Mouse (Mus musculus): Measurements from ENCODE around the gene Grb7. TPM values are rescaled to one million over a fixed set of nuclear protein-coding genes. Genes with fewer than 3 reads are reported as not detected.

The Grb7 gene
- polyA plus RNA-seq, 1 experiment from 2014 or later: 74.6 TPM

GRCm38 (mm10) chr11:98447475-98447834 lies 1.3 kb downstream of the Grb7 start:
- Histone ChIP-seq H3K4me2 (ENCODE audit: low read length) (peak overlapping the region; percentile 27), H3K4me3 (ENCODE audit: low read depth, low read length) (peak overlapping the region; percentile 38), H3K27ac (ENCODE audit: low read depth) (peak overlapping the region; percentile 91), H3K4me1 (replicated peaks; ENCODE audit: control insufficient read depth, insufficient read depth, low read length) (no peaks in the 10 kb centered on the region), H3K27me3 (replicated peaks; ENCODE audit: control insufficient read depth, insufficient read depth, low read length) (peaks cover 23% of the 10 kb centered on the region), H3K9ac (ENCODE audit: low read length) (peak overlapping the region; percentile 52), H3K9me3 (ENCODE audit: control insufficient read depth, low read length) (no peaks in the 10 kb centered on the region), H3K36me3 (ENCODE audit: control insufficient read depth, insufficient read depth, low read length) (no peaks in the 10 kb centered on the region)
- no peak for DNase-seq (ENCODE audit: low spot score)
- 0 out of 2 replicates have a peak, but pooled peaks have one; percentile 0 for ATAC-seq (replicated peaks; ENCODE audit: low FRiP score, low TSS enrichment, low read depth)
- 14% methylated on average over 7 of the region's 7 CpGs for WGBS

GRCm38 (mm10) chr11:98448191-98448790 lies 2.1 kb downstream of the Grb7 start:
- Histone ChIP-seq H3K27me3 (replicated peaks; ENCODE audit: control insufficient read depth, insufficient read depth, low read length) (peaks cover 23% of the 10 kb centered on the region), H3K4me2 (ENCODE audit: low read length) (peak overlapping the region; percentile 45), H3K9me3 (ENCODE audit: control insufficient read depth, low read length) (no peaks in the 10 kb centered on the region), H3K27ac (ENCODE audit: low read depth) (peak overlapping the region; percentile 91; the same call in 1 of the 2 replicates), H3K9ac (ENCODE audit: low read length) (no peak overlapping the region), H3K36me3 (ENCODE audit: control insufficient read depth, insufficient read depth, low read length) (no peaks in the 10 kb centered on the region), H3K4me3 (ENCODE audit: low read depth, low read length) (peak overlapping the region; percentile 38), H3K4me1 (replicated peaks; ENCODE audit: control insufficient read depth, insufficient read depth, low read length) (no peaks in the 10 kb centered on the region)
- peak; percentile 57 for DNase-seq (ENCODE audit: low spot score)
- 32% methylated on average over 13 of the region's 13 CpGs for WGBS
- ATAC-seq (replicated peaks; ENCODE audit: low FRiP score, low TSS enrichment, low read depth): peak; percentile 51; the same call in 1 of the 2 replicates

GRCm38 (mm10) chr11:98449419-98449818 lies 3.2 kb downstream of the Grb7 start:
- DNase-seq (ENCODE audit: low spot score) (no peak), ATAC-seq (replicated peaks; ENCODE audit: low FRiP score, low TSS enrichment, low read depth) (no peak)
- Histone ChIP-seq H3K27me3 (replicated peaks; ENCODE audit: control insufficient read depth, insufficient read depth, low read length) (peaks cover 23% of the 10 kb centered on the region), H3K9ac (ENCODE audit: low read length) (no peak overlapping the region), H3K4me3 (ENCODE audit: low read depth, low read length) (peak overlapping the region; percentile 38; the same call in 1 of the 2 replicates), H3K36me3 (ENCODE audit: control insufficient read depth, insufficient read depth, low read length) (no peaks in the 10 kb centered on the region), H3K4me1 (replicated peaks; ENCODE audit: control insufficient read depth, insufficient read depth, low read length) (no peaks in the 10 kb centered on the region), H3K9me3 (ENCODE audit: control insufficient read depth, low read length) (no peaks in the 10 kb centered on the region), H3K4me2 (ENCODE audit: low read length) (peak overlapping the region; percentile 45), H3K27ac (ENCODE audit: low read depth) (no peak overlapping the region)
- WGBS: 73% methylated on average over 3 of the region's 3 CpGs

GRCm38 (mm10) chr11:98449921-98450771 lies 4.0 kb downstream of the Grb7 start:
- ATAC-seq (replicated peaks; ENCODE audit: low FRiP score, low TSS enrichment, low read depth) (no peak), DNase-seq (ENCODE audit: low spot score) (no peak)
- H3K4me1 ChIP-seq (replicated peaks; ENCODE audit: control insufficient read depth, insufficient read depth, low read length): no peaks in the 10 kb centered on the region
- WGBS: 75% methylated on average over 20 of the region's 20 CpGs
- no peak overlapping the region; the same call in 1 of the 2 replicates for H3K4me2 ChIP-seq (ENCODE audit: low read length)
- H3K36me3 ChIP-seq (ENCODE audit: control insufficient read depth, insufficient read depth, low read length): peaks cover 2% of the 10 kb centered on the region; the same call in 1 of the 2 replicates
- no peak overlapping the region for H3K27ac ChIP-seq (ENCODE audit: low read depth)
- no peak overlapping the region for H3K4me3 ChIP-seq (ENCODE audit: low read depth, low read length)
- H3K27me3 ChIP-seq (replicated peaks; ENCODE audit: control insufficient read depth, insufficient read depth, low read length): peaks cover 23% of the 10 kb centered on the region
- H3K9ac ChIP-seq (ENCODE audit: low read length): 0 out of 2 replicates have a peak overlapping the region, but pooled peaks have one; percentile 13
- no peaks in the 10 kb centered on the region for H3K9me3 ChIP-seq (ENCODE audit: control insufficient read depth, low read length)

- Histone ChIP-seq H3K9ac (ENCODE audit: low read length) (no peak overlapping the region), H3K4me3 (ENCODE audit: low read depth, low read length) (no peak overlapping the region), H3K27ac (ENCODE audit: low read depth) (no peak overlapping the region), H3K4me2 (ENCODE audit: low read length) (no peak overlapping the region), H3K27me3 (replicated peaks; ENCODE audit: control insufficient read depth, insufficient read depth, low read length) (peaks cover 20% of the 10 kb centered on the region), H3K36me3 (ENCODE audit: control insufficient read depth, insufficient read depth, low read length) (peaks cover 3% of the 10 kb centered on the region; the same call in 1 of the 2 replicates), H3K4me1 (replicated peaks; ENCODE audit: control insufficient read depth, insufficient read depth, low read length) (peaks cover 6% of the 10 kb centered on the region; the same call in 1 of the 2 replicates), H3K9me3 (ENCODE audit: control insufficient read depth, low read length) (no peaks in the 10 kb centered on the region)
- no peak for DNase-seq (ENCODE audit: low spot score)
- WGBS: 86% methylated on average over 4 of the region's 4 CpGs
- no peak for ATAC-seq (replicated peaks; ENCODE audit: low FRiP score, low TSS enrichment, low read depth)
Measured at GRCm38 (mm10) chr11:98455484-98455883, 9.3 kb downstream of the Grb7 start.

GRCm38 (mm10) chr11:98456545-98456944 lies 10.4 kb downstream of the Grb7 start:
- DNase-seq (ENCODE audit: low spot score) (no peak), ATAC-seq (replicated peaks; ENCODE audit: low FRiP score, low TSS enrichment, low read depth) (no peak)
- Histone ChIP-seq H3K4me1 (replicated peaks; ENCODE audit: control insufficient read depth, insufficient read depth, low read length) (peaks cover 6% of the 10 kb centered on the region; the same call in 1 of the 2 replicates), H3K36me3 (ENCODE audit: control insufficient read depth, insufficient read depth, low read length) (peaks cover 3% of the 10 kb centered on the region; the same call in 1 of the 2 replicates), H3K4me3 (ENCODE audit: low read depth, low read length) (no peak overlapping the region), H3K27me3 (replicated peaks; ENCODE audit: control insufficient read depth, insufficient read depth, low read length) (peaks cover 20% of the 10 kb centered on the region), H3K9ac (ENCODE audit: low read length) (no peak overlapping the region), H3K9me3 (ENCODE audit: control insufficient read depth, low read length) (no peaks in the 10 kb centered on the region), H3K4me2 (ENCODE audit: low read length) (no peak overlapping the region), H3K27ac (ENCODE audit: low read depth) (no peak overlapping the region)
- WGBS: 62% methylated on average over 5 of the region's 5 CpGs

GRCm38 (mm10) chr11:98456945-98457344 lies 10.8 kb downstream of the Grb7 start:
- 21% methylated on average over 9 of the region's 9 CpGs for whole genome bisulfite sequencing
- peaks cover 20% of the 10 kb centered on the region for H3K27me3 ChIP-seq (replicated peaks; ENCODE audit: control insufficient read depth, insufficient read depth, low read length)
- DNase-seq (ENCODE audit: low spot score) (no peak), ATAC-seq (replicated peaks; ENCODE audit: low FRiP score, low TSS enrichment, low read depth) (peak; percentile 0)
- peak overlapping the region; percentile 49; the same call in 1 of the 2 replicates for H3K9ac ChIP-seq (ENCODE audit: low read length)
- H3K4me1 ChIP-seq (replicated peaks; ENCODE audit: control insufficient read depth, insufficient read depth, low read length): peaks cover 6% of the 10 kb centered on the region; the same call in 1 of the 2 replicates
- no peaks in the 10 kb centered on the region for H3K9me3 ChIP-seq (ENCODE audit: control insufficient read depth, low read length)
- H3K4me3 ChIP-seq (ENCODE audit: low read depth, low read length): peak overlapping the region; percentile 53
- H3K27ac ChIP-seq (ENCODE audit: low read depth): no peak overlapping the region
- peaks cover 3% of the 10 kb centered on the region; the same call in 1 of the 2 replicates for H3K36me3 ChIP-seq (ENCODE audit: control insufficient read depth, insufficient read depth, low read length)
- H3K4me2 ChIP-seq (ENCODE audit: low read length): peak overlapping the region; percentile 67

- peaks cover 20% of the 10 kb centered on the region for H3K27me3 ChIP-seq (replicated peaks; ENCODE audit: control insufficient read depth, insufficient read depth, low read length)
- no peaks in the 10 kb centered on the region for H3K9me3 ChIP-seq (ENCODE audit: control insufficient read depth, low read length)
- DNase-seq (ENCODE audit: low spot score) (peak; percentile 98), ATAC-seq (replicated peaks; ENCODE audit: low FRiP score, low TSS enrichment, low read depth) (peak; percentile 89)
- peaks cover 3% of the 10 kb centered on the region; the same call in 1 of the 2 replicates for H3K36me3 ChIP-seq (ENCODE audit: control insufficient read depth, insufficient read depth, low read length)
- peak overlapping the region; percentile 53 for H3K4me3 ChIP-seq (ENCODE audit: low read depth, low read length)
- under 1% methylated on average over 52 of the region's 64 CpGs for WGBS
- H3K4me2 ChIP-seq (ENCODE audit: low read length): peak overlapping the region; percentile 67
- H3K9ac ChIP-seq (ENCODE audit: low read length): peak overlapping the region; percentile 49
- H3K4me1 ChIP-seq (replicated peaks; ENCODE audit: control insufficient read depth, insufficient read depth, low read length): peaks cover 6% of the 10 kb centered on the region; the same call in 1 of the 2 replicates
- H3K27ac ChIP-seq (ENCODE audit: low read depth): no peak overlapping the region
Measured at GRCm38 (mm10) chr11:98457367-98458120, 11.3 kb downstream of the Grb7 start.
